Mouse (Mus musculus) stomach, postnatal 0 days (tissue): ENCODE measurements around the gene Pgam1. TPM values are rescaled to one million over a fixed set of nuclear protein-coding genes. Genes with fewer than 3 reads are reported as not detected.

Experiments
- ATAC-seq: fragments of 200-750 bp; cut with Nextera tagmentation; 2 replicates; pipeline ENCODE4 v1.8.0; 2017; ENCODE audit not compliant: low FRiP score, low TSS enrichment
- DNase-seq: peaks from one replicate; pipeline ENCODE4 v3.0.0-alpha.2; 2016; ENCODE audit warnings: low spot score
- H3K27ac ChIP-seq: fragments of 300-500 bp; sonication (generic); replicated peaks from 2 replicates; pipeline ENCODE4 v1.5.1; 2014; ENCODE audit warnings: mild to moderate bottlenecking, control low read depth
- H3K27me3 ChIP-seq: fragments of 300-500 bp; sonication (generic); 2 replicates; pipeline ENCODE4 v1.6.1; 2014; ENCODE audit warnings: low read length; ENCODE audit not compliant: control insufficient read depth, insufficient read depth
- H3K36me3 ChIP-seq: fragments of 300-500 bp; sonication (generic); 2 replicates; pipeline ENCODE4 v1.6.1; 2014; ENCODE audit warnings: low read length, mixed read lengths; ENCODE audit not compliant: control insufficient read depth, insufficient read depth
- H3K4me1 ChIP-seq: fragments of 300-500 bp; sonication (generic); replicated peaks from 2 replicates; pipeline ENCODE4 v1.6.1; 2014; ENCODE audit warnings: antibody characterized with exemption; ENCODE audit not compliant: control insufficient read depth, insufficient read depth
- H3K4me2 ChIP-seq: fragments of 300-500 bp; sonication (generic); replicated peaks from 2 replicates; pipeline ENCODE4 v1.6.1; 2014; ENCODE audit warnings: low read depth, mild to moderate bottlenecking, control low read depth, moderate library complexity
- H3K4me3 ChIP-seq: fragments of 300-500 bp; sonication (generic); 2 replicates; pipeline ENCODE4 v1.5.1; 2014; ENCODE audit warnings: low read depth, low read length, control low read depth
- H3K9ac ChIP-seq: fragments of 300-500 bp; sonication (generic); 2 replicates; pipeline ENCODE4 v1.6.1; 2014; ENCODE audit warnings: mild to moderate bottlenecking, low read length, control low read depth, mixed read lengths
- H3K9me3 ChIP-seq: fragments of 300-500 bp; sonication (generic); 2 replicates; pipeline ENCODE4 v1.6.1; 2016; ENCODE audit warnings: low read length; ENCODE audit not compliant: control insufficient read depth
- CTCF ChIP-seq: IDR thresholded peaks from 2 replicates; pipeline ENCODE4 v1.5.1; 2016; ENCODE audit warnings: antibody characterized with exemption, low read depth, mild to moderate bottlenecking, moderate library complexity
- EP300 ChIP-seq: optimal IDR thresholded peaks from 2 replicates; pipeline ENCODE3; 2016; ENCODE audit warnings: antibody characterized with exemption
- WGBS: fragments of 180-500 bp; shearing (Covaris S2); extraction: QIAGEN DNeasy Blood & Tissue Kit; methylation state at CpG from one replicate; pipeline ENCODE4 v1.1.7; 2014; 5-methylcytosine and 5-hydroxymethylcytosine counted together
- polyA plus RNA-seq: library from polyadenylated mRNA; unstranded; fragments of >200 nt; fragmentation: Nextera tagmentation; extraction: Ambion mirVana; gene quantifications from 2 replicates; pipeline ENCODE4 v1.2.1, GENCODE M21; 2015

The Pgam1 gene
- polyA plus RNA-seq, 1 experiment from 2014 or later: 334 TPM

- WGBS: 50% methylated on average over 4 of the region's 4 CpGs
- Histone ChIP-seq H3K9ac (no peak overlapping the region), H3K27me3 (no peaks in the 10 kb centered on the region), H3K4me1 (0 out of 2 replicates have a peak, but pooled peaks cover 3% of the 10 kb centered on the region), H3K4me2 (no peak overlapping the region), H3K4me3 (no peak overlapping the region), H3K9me3 (no peaks in the 10 kb centered on the region), H3K36me3 (no peaks in the 10 kb centered on the region), H3K27ac (no peak overlapping the region)
- ATAC-seq: no peak
- no peak for DNase-seq
- TF ChIP-seq EP300 (no peak), CTCF (peak; percentile 87)
Observed at GRCm38 (mm10) chr19:41898860-41899259, 12.9 kb upstream of the Pgam1 start.

GRCm38 (mm10) chr19:41900495-41901090 lies 11.1 kb upstream of the Pgam1 start:
- H3K9me3 ChIP-seq: no peaks in the 10 kb centered on the region
- H3K4me1 ChIP-seq: no peaks in the 10 kb centered on the region
- H3K9ac ChIP-seq: no peak overlapping the region
- WGBS: 85% methylated on average over 8 of the region's 8 CpGs
- TF ChIP-seq CTCF (no peak), EP300 (no peak)
- DNase-seq (no peak), ATAC-seq (no peak)
- no peaks in the 10 kb centered on the region for H3K36me3 ChIP-seq
- no peak overlapping the region for H3K27ac ChIP-seq
- no peak overlapping the region for H3K4me3 ChIP-seq
- no peak overlapping the region for H3K4me2 ChIP-seq
- H3K27me3 ChIP-seq: no peaks in the 10 kb centered on the region

- H3K4me3 ChIP-seq: no peak overlapping the region
- WGBS: 29% methylated on average over 2 of the region's 2 CpGs
- no peaks in the 10 kb centered on the region for H3K27me3 ChIP-seq
- TF ChIP-seq CTCF (no peak), EP300 (no peak)
- no peaks in the 10 kb centered on the region for H3K4me1 ChIP-seq
- H3K9ac ChIP-seq: no peak overlapping the region
- no peak overlapping the region for H3K4me2 ChIP-seq
- ATAC-seq: no peak
- no peaks in the 10 kb centered on the region for H3K36me3 ChIP-seq
- no peak overlapping the region for H3K27ac ChIP-seq
- no peaks in the 10 kb centered on the region for H3K9me3 ChIP-seq
- no peak for DNase-seq
Observed at GRCm38 (mm10) chr19:41901696-41902095, 10.0 kb upstream of the Pgam1 start.

- Histone ChIP-seq H3K27ac (no peak overlapping the region), H3K36me3 (no peaks in the 10 kb centered on the region), H3K9ac (no peak overlapping the region), H3K4me3 (no peak overlapping the region), H3K4me2 (no peak overlapping the region), H3K4me1 (0 out of 2 replicates have a peak, but pooled peaks cover 3% of the 10 kb centered on the region), H3K27me3 (no peaks in the 10 kb centered on the region), H3K9me3 (no peaks in the 10 kb centered on the region)
- no peak for TF ChIP-seq EP300
- ATAC-seq (no peak), DNase-seq (no peak)
- WGBS: 79% methylated on average over 10 of the region's 10 CpGs
Observed at GRCm38 (mm10) chr19:41902848-41903593, 8.7 kb upstream of the Pgam1 start.

- Histone ChIP-seq H3K4me1 (0 out of 2 replicates have a peak, but pooled peaks cover 3% of the 10 kb centered on the region), H3K27ac (no peak overlapping the region)
Observed at GRCm38 (mm10) chr19:41905246-41905645, 6.5 kb upstream of the Pgam1 start.

More at GRCm38 (mm10) chr19:41905246-41905645, 6.5 kb upstream of the Pgam1 start:
- TF ChIP-seq EP300: no peak
- no peak for TF ChIP-seq CTCF
- Histone ChIP-seq H3K4me3 (no peak overlapping the region), H3K4me2 (no peak overlapping the region), H3K27me3 (no peaks in the 10 kb centered on the region), H3K9me3 (no peaks in the 10 kb centered on the region), H3K9ac (no peak overlapping the region), H3K36me3 (no peaks in the 10 kb centered on the region)
- ATAC-seq (no peak), DNase-seq (no peak)
- whole genome bisulfite sequencing: 87% methylated on average over 2 of the region's 2 CpGs
